Comparison of ENCODE assay signal across 23 mouse cellular contexts in genomic region chr7:130378308-130378707, GRCm38 (mm10).
DNase-seq lines count a peak whose midpoint lies in the region; ATAC-seq and TF ChIP-seq lines count a peak whose summit lies in the region.
"Had no signal": no experiment of that assay in that cellular context is flagged by ENCODE, and none has a peak within 500 bp of the region (broad histone marks: within the 10 kb centered on the region; RNA-seq: fewer than 3 reads in every experiment).

No protein-coding gene starts in this region.

- no peak for TF ChIP-seq CTCF in G1E (IDR thresholded peaks at IDR 0.05; ENCODE audit: low read depth, low read length)

- no peak for ATAC-seq in intestine, embryonic 14.5 days (replicated peaks; ENCODE audit: low FRiP score, low TSS enrichment, low read depth)
- ATAC-seq in intestine, embryonic 16.5 days, result no peak
- ATAC-seq in G1E (ENCODE audit: extremely low read depth, insufficient number of reproducible peaks, low FRiP score, poor library complexity, severe bottlenecking), result 0 out of 2 replicates have a peak, but pooled peaks have one; percentile 28
- peak; percentile 48 for ATAC-seq in megakaryocyte progenitor cell, adult 5-6 weeks (replicated peaks; ENCODE audit: poor library complexity)
- no peak for ATAC-seq in erythroid progenitor cell, adult 5-6 weeks (replicated peaks; ENCODE audit: low FRiP score, poor library complexity, severe bottlenecking)
- ATAC-seq: CD4-positive, CD25-positive, alpha-beta regulatory T cell, adult 4 months; forebrain, embryonic 15.5 days; intestine, embryonic 15.5 days; Patski had no signal

- peak; percentile 16 for DNase-seq in intestine, embryonic 14.5 days (ENCODE audit: low spot score)
- DNase-seq in G1E (ENCODE audit: low spot score), result no peak
- no peak for DNase-seq in ovary, adult 18-20 months (ENCODE audit: low spot score)
- DNase-seq: adrenal gland, postnatal 10 days; adrenal gland, postnatal 36 days; cerebellum, adult 18-20 months; cerebellum, adult 9-10 months; cerebellum, postnatal 14 days; gastrocnemius, postnatal 25 days; heart, adult 2 months had no signal

- H3K9me3 ChIP-seq in intestine, embryonic 14.5 days (ENCODE audit: control insufficient read depth, low read length), result no peaks in the 10 kb centered on the region
- no peaks in the 10 kb centered on the region for H3K9me3 ChIP-seq in intestine, embryonic 16.5 days (ENCODE audit: control insufficient read depth, low read length)
- H3K9me3 ChIP-seq in G1E (replicated peaks), result no peaks in the 10 kb centered on the region
- H3K9me3 ChIP-seq: embryonic facial prominence, embryonic 15.5 days; forebrain, embryonic 12.5 days; forebrain, embryonic 15.5 days; hindbrain, embryonic 12.5 days; hindbrain, embryonic 15.5 days; intestine, embryonic 15.5 days had no signal

- H3K27ac ChIP-seq in intestine, embryonic 14.5 days (ENCODE audit: low read depth), result no peak overlapping the region
- H3K27ac ChIP-seq in intestine, embryonic 16.5 days (ENCODE audit: low read length), result no peak overlapping the region
- H3K27ac ChIP-seq: embryonic facial prominence, embryonic 12.5 days; embryonic facial prominence, embryonic 15.5 days; forebrain, embryonic 12.5 days; forebrain, embryonic 15.5 days; heart, adult 2 months; hindbrain, embryonic 12.5 days; hindbrain, embryonic 15.5 days; intestine, embryonic 15.5 days had no signal

- no peak overlapping the region for H3K4me2 ChIP-seq in intestine, embryonic 14.5 days (ENCODE audit: low read length)
- H3K4me2 ChIP-seq in intestine, embryonic 16.5 days (ENCODE audit: low read depth, low read length), result no peak overlapping the region
- H3K4me2 ChIP-seq: embryonic facial prominence, embryonic 12.5 days; embryonic facial prominence, embryonic 15.5 days; forebrain, embryonic 12.5 days; forebrain, embryonic 15.5 days; heart, embryonic 11.5 days; hindbrain, embryonic 12.5 days; hindbrain, embryonic 15.5 days; intestine, embryonic 15.5 days had no signal

- no peaks in the 10 kb centered on the region for H3K27me3 ChIP-seq in intestine, embryonic 14.5 days (replicated peaks; ENCODE audit: control insufficient read depth, insufficient read depth, low read length)
- H3K27me3 ChIP-seq in intestine, embryonic 16.5 days (replicated peaks; ENCODE audit: control insufficient read depth, insufficient read depth, low read length), result no peaks in the 10 kb centered on the region
- H3K27me3 ChIP-seq in G1E (ENCODE audit: insufficient read depth, low read length), result no peaks in the 10 kb centered on the region
- H3K27me3 ChIP-seq: embryonic facial prominence, embryonic 12.5 days; embryonic facial prominence, embryonic 15.5 days; forebrain, embryonic 15.5 days; hindbrain, embryonic 12.5 days; hindbrain, embryonic 15.5 days; intestine, embryonic 15.5 days; Patski had no signal

- WGBS in intestine, embryonic 14.5 days, result 80% methylated on average over 3 of the region's 3 CpGs
- 78% methylated on average over 3 of the region's 3 CpGs for WGBS in intestine, embryonic 16.5 days

- no peaks in the 10 kb centered on the region for H3K4me1 ChIP-seq in intestine, embryonic 14.5 days (replicated peaks; ENCODE audit: control insufficient read depth, insufficient read depth, low read length)
- no peaks in the 10 kb centered on the region for H3K4me1 ChIP-seq in intestine, embryonic 16.5 days (ENCODE audit: control insufficient read depth, insufficient read depth, low read length)
- H3K4me1 ChIP-seq in G1E (ENCODE audit: insufficient read depth, low read depth, low read length), result no peaks in the 10 kb centered on the region
- H3K4me1 ChIP-seq: intestine, embryonic 15.5 days had no signal

- no peaks in the 10 kb centered on the region for H3K36me3 ChIP-seq in intestine, embryonic 14.5 days (ENCODE audit: control insufficient read depth, insufficient read depth, low read length)
- H3K36me3 ChIP-seq in intestine, embryonic 16.5 days (ENCODE audit: control insufficient read depth, insufficient read depth, low read length), result no peaks in the 10 kb centered on the region
- H3K36me3 ChIP-seq in G1E (replicated peaks), result no peaks in the 10 kb centered on the region
- H3K36me3 ChIP-seq: embryonic facial prominence, embryonic 12.5 days; embryonic facial prominence, embryonic 15.5 days; forebrain, embryonic 12.5 days; forebrain, embryonic 15.5 days; hindbrain, embryonic 12.5 days; hindbrain, embryonic 15.5 days; intestine, embryonic 15.5 days had no signal

- H3K4me3 ChIP-seq in intestine, embryonic 14.5 days (ENCODE audit: low read depth, low read length), result no peak overlapping the region
- no peak overlapping the region for H3K4me3 ChIP-seq in intestine, embryonic 16.5 days (ENCODE audit: low read length)
- H3K4me3 ChIP-seq in G1E (ENCODE audit: low read depth, low read length), result no peak overlapping the region
- H3K4me3 ChIP-seq: embryonic facial prominence, embryonic 12.5 days; embryonic facial prominence, embryonic 15.5 days; forebrain, embryonic 12.5 days; forebrain, embryonic 15.5 days; heart, adult 2 months; hindbrain, embryonic 12.5 days; hindbrain, embryonic 15.5 days; intestine, embryonic 15.5 days had no signal

- no peak overlapping the region for H3K9ac ChIP-seq in intestine, embryonic 14.5 days (ENCODE audit: low read length)
- no peak overlapping the region for H3K9ac ChIP-seq in intestine, embryonic 16.5 days (ENCODE audit: low read depth, low read length)
- H3K9ac ChIP-seq: embryonic facial prominence, embryonic 12.5 days; embryonic facial prominence, embryonic 15.5 days; forebrain, embryonic 12.5 days; forebrain, embryonic 15.5 days; hindbrain, embryonic 12.5 days; hindbrain, embryonic 15.5 days; intestine, embryonic 15.5 days had no signal

Comparison
In these comparisons a context has a peak if more than half of its experiments do, and no peak if none do; other contexts are left out.
1. ATAC-seq: peak in G1E (single experiment) and megakaryocyte progenitor cell, adult 5-6 weeks (single experiment); none in intestine, embryonic 14.5 days (single experiment), intestine, embryonic 16.5 days (single experiment) and erythroid progenitor cell, adult 5-6 weeks (single experiment).